Mouse (Mus musculus) C2C12 (cell line): ENCODE measurements around the gene Cntrob.

ENCODE experiments used
- MAX ChIP-seq: IDR thresholded peaks from one replicate; pipeline ENCODE4 v1.6.1; 2011; ENCODE audit warnings: mild to moderate bottlenecking, control low read depth
- MYOG ChIP-seq: IDR thresholded peaks from one replicate; pipeline ENCODE4 v1.6.1; 2011; ENCODE audit not compliant: control insufficient read depth, insufficient read length; ENCODE audit errors: extremely low read depth

- TF ChIP-seq MAX (no peak), MYOG (no peak)
These were observed 7.2 kb downstream of the Cntrob start for GRCm38 (mm10) chr11:69316361-69316760.
